Mouse (Mus musculus) lung, postnatal 36 days (tissue): ENCODE data around the gene Sectm1b.
"Not testable (repeated sequence)": the region's sequence is repeated elsewhere in the genome, so short reads cannot be mapped to it uniquely, and the experiment has no call there.

Experiments
- DNase-seq: peaks from one replicate; pipeline ENCODE4 v3.0.0; 2022; ENCODE audit warnings: mixed read lengths

The Sectm1b gene

GRCm38 (mm10) chr11:121063379-121063778 is at the start of gene Sectm1b:
TSS of gene Sectm1b (minus strand) at chr11:121063569.
- DNase-seq: no peak

- DNase-seq: no peak
These were observed 48.9 kb upstream of the Sectm1b start for GRCm38 (mm10) chr11:121112091-121112775.

DNA sequence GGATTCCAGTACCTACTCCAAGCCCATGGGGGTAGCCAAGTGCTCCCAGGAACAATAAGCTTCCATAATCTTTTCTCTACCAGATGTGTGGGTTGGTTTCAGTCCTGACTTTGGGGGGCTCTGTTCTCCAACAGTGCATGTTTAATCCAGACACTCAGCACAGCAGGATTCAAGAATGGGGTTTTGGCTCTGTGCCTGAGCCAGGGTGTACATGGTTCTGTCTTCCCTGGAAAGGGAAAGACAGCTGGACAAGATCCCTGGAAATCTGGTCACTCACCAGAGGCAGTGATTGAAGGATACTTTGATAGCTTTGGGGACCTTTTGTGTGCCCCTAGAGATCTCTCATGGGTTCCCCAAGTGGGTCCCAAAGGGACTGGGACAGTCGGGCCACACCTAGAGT is 48.2 kb upstream of the Sectm1b start:
- DNase-seq: no peak

GRCm38 (mm10) chr11:121111051-121111450 is 47.7 kb upstream of the Sectm1b start:
- DNase-seq: no peak

GRCm38 (mm10) chr11:121109986-121110385 is 46.6 kb upstream of the Sectm1b start:
- peak; percentile 65 for DNase-seq

DNA sequence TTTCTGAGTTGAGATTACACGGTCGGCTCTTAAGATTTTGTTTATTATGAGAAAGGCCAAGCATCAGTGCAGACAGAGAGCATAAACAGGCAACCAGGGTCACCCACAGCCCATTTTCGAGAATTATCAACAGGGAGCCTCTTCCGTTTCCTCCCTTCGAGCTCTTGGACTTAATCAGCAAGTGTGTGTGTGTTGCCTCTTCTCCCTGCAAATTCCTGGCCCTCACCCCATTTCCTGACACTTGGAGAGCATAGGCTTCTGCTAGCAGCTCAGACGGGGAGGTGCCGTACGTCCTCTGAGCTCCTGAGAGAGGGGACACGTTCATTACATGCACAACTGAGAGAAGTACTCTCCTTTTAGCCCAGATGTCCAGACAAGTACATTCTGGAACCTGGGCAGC is 44.7 kb upstream of the Sectm1b start:
- DNase-seq: peak; percentile 36

- not testable (repeated sequence) for DNase-seq
These were observed 43.9 kb upstream of the Sectm1b start for GRCm38 (mm10) chr11:121107242-121107641.

DNA sequence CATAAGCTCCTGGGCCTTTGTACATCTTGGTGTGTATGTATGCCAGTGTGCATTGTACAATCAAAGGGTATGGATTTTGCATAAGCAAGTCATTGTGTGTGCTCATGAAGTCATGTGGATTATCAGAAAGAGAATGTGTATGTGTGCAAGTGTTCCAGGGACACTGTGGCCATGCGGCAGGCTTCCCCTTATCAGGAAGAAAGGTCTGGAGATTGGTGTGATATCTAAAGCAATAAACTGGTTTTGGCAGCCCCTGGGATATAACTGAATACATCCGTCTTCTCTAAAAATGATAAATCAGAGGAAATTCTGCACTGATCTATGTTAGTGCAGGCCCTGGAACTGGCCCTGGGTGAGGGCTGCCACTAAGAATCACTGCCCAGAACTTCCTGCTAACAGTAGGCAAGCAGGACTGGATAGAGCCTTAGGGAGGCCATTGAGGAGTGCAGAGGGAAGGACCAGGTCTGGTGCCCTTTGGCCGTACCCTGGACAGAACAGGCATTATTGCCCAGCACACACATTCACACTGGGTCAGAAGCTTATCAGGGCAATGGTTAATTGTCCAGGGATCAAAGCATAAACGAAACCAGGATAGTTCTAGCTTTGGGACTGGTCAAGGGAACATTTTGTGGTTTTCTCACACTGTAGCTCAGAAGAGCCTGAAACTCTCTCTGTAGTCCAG is 37.9 kb upstream of the Sectm1b start:
- DNase-seq: no peak

- no peak for DNase-seq
These were observed 37.3 kb upstream of the Sectm1b start for GRCm38 (mm10) chr11:121100692-121101091.

DNA sequence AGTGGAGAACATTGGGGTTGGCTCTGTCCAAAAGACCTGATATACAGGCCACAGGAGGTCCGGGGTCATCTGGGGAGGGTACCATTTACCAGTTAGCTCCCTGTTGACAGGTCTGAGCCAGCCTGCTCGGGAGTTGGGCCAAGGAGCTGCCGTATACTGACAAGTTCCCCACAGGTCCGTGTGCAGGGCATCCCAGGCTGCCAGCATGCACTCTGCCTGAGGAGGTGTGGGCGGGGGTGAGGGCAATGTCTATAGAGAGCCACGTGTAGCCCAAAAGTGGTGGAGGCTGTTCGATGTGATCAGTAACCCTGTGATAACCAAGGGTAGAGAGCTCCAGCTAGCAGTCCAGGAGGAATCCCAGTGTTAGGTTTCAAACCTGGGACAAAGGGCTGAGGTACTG is 36.4 kb upstream of the Sectm1b start:
- no peak for DNase-seq

DNA sequence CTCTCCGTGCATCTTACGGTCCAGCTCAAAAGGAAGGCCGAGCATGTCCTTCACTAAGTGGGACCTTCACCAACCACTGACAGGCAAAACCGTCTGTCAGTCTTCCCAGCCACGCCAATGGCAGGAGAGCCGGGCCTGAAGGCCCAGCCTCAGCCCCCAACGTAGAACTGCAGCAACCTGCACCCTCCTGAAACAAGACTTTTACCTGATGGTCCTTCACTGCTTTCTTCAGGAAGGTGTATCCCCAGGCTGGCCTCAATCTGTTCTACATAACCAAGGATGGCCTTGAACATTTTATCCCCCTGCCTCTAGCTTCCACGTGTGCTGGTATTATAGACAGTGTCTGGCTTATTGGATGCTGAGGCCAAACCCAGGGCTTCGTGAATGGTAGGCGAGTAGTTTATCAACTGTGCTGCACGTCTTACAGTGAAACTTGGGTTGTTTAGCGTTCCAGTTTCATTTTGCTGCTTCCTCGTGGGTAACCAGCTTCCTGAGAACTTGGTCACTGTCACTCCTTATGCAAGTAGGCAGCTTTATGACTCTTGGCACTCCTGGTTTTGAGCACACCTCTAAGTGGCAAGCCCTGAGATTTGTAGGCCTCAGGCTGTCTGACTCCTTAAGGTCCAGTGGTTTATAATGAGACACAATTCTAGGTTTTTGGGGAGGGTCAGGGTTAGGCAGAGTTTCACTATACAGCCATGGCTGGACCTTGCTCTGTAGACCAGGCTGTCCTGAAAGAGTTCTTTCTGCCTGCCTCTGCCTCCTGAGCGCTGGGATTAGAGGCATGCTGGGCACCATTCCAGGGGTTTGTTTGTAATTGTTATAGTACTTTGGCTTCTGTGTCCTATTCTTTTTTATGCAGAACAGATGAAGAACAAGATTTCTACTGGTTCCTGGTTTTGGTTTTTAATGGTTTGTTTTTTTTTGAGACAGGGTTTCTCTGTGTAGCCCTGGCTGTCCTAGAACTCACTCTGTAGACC is 29.5 kb upstream of the Sectm1b start:
- DNase-seq: peak; percentile 18

DNA sequence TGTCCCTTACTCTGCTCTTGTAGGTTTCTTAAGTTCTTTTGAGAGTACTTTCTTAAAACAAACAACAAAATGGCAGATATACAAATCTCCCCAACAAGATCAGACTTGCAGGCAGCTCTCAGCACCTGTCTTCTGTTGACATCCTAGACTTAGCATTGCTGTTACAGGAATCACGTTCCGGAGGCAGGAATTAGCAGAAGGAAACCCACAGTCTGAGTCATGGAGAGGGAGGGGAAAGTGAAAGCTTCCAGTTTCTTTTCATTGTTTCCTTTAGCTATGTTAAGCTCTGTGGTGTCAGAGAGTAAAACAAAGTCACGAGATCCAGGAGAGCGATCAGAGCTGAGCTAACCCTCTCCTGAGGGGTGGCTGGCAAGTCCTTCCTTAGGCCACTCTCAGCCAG is 27.6 kb upstream of the Sectm1b start:
- peak; percentile 34 for DNase-seq

DNA sequence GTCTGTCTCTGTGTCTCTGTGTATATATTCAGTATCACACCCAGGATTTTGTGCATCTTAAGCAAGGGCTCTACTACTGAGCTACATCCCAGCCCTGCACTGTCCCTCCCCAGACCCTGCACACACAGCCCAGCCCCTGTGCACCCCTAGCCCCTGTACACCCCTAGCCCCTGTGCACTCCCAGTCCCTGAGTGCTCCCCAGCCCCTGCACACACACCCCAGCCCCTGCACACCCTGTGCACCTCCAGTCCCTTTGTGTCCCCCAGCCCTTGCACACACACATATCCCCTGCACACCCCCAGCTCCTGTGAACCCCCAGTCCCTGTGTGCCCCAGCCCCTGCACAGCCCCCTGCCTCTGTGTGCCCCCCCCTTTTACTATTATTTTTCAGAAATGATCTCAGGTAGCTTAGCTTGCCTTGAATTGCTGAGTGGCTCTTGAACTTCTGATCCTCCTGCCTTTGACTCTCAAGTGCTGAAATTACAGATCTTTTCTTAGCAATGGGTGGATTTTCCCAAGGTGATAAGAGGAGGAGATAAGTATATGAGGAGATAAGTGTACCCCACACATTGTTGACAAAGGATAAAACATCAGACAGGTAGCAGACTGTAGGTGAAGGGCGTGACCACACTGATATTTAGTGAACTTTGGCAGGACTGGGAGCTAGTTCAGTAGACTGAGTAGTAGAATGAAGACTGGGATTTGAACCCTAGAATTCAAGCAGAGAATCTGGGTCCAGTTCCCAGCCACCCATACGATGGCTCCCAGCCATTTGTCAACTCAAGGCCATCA is 26.6 kb upstream of the Sectm1b start:
- DNase-seq: no peak

- no peak for DNase-seq
These were observed 25.6 kb upstream of the Sectm1b start for GRCm38 (mm10) chr11:121088997-121089396.

DNA sequence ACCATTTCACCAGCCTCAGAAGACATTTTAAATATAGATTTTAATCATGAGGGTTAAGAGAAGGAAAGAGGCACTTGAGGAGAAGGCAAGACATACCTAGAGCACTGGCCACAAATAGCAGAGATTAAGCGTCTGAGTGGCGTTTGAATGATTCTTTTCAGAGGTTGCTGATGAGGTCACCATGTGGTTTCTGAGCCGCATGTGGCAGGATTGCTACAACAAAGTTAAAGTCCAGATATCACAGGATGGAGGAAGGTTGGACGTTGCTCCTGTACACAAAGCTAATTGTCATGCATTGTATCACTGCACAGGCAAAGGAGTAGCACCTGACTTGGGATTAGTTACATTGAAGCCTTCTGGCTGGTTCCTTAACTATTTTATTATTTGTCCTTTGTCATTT is 22.9 kb upstream of the Sectm1b start:
- no peak for DNase-seq

GRCm38 (mm10) chr11:121085181-121085580 is 21.8 kb upstream of the Sectm1b start:
- DNase-seq: no peak

GRCm38 (mm10) chr11:121082857-121083500 is 19.6 kb upstream of the Sectm1b start:
- DNase-seq: peak; percentile 77

DNA sequence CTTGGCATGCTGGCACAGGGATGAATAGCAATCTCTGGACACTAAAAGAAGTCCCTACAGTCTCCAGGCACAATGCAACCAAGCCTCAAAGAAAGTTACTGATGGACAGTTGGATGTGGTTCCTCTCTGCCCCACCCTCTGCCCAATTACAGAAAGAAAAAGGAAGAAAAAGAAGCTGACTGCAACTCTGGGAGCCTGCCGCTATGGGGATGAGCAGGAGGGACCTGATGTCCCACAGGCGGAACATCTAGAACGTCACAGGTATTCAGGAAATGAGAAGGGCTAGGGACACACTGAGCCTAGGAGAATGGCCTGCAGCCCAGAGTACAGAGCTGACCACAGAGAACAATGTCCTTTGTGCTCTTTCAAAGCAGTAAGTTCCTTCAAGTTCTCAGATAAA is 18.9 kb upstream of the Sectm1b start:
- no peak for DNase-seq

GRCm38 (mm10) chr11:121081120-121081519 is 17.8 kb upstream of the Sectm1b start, which contains the start of gene Sectm1a:
TSS of gene Sectm1a (minus strand) at chr11:121081220.
- DNase-seq: no peak

DNA sequence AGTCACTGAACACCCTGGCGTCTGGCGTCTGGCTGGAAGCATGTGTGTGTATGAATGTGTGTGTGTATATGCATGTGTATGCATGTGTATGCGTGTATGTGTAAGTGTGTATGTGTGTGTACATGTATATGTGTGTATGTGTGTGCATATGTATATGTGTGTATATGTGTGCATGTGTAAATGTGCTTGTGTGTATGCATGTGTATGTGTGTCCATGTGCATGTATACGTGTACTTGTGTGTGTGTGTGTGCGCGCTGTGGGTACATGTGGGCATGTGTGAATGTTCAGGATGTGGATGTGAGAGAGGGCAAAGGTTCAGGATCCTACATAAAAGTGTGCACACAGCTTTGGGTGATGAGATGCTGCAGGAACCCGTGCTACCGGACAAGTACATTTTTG is 17.0 kb upstream of the Sectm1b start:
- no peak for DNase-seq

GRCm38 (mm10) chr11:121075655-121076054 is 12.3 kb upstream of the Sectm1b start:
- no peak for DNase-seq

DNA sequence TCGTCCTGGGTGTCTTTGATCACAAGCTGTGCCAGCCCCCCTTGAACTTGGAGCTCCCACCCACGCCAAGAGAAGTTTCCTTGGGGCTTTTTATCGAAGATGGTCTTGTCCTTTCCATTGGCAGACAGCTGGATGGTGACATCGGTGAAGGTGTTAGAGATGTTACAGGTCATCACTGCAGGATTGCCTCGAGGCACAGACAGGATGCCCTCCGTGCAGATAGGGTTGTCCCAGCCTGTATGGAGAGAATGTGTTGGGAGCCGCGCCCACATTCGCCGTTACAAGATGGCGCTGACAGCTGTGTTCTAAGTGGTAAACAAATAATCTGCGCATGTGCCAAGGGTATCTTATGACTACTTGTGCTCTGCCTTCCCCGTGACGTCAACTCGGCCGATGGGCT is 6.3 kb upstream of the Sectm1b start:
- not testable (repeated sequence) for DNase-seq
